Mouse (Mus musculus) hindbrain, embryonic 15.5 days (tissue): ENCODE results near the gene Spsb2. TPM values are rescaled to one million over a fixed set of nuclear protein-coding genes. Genes with fewer than 3 reads are reported as not detected.
"Not testable (repeated sequence)": the region's sequence is repeated elsewhere in the genome, so short reads cannot be mapped to it uniquely, and the experiment has no call there.

Experiments used
- ATAC-seq: fragments of 200-750 bp; cut with Nextera tagmentation; 2 replicates; pipeline ENCODE4 v1.8.0; 2017; ENCODE audit warnings: low read depth, moderate number of reproducible peaks, moderate TSS enrichment; ENCODE audit not compliant: low FRiP score
- H3K27ac ChIP-seq: fragments of 300-500 bp; sonication (generic); replicated peaks from 2 replicates; pipeline ENCODE4 v1.5.1; 2015; ENCODE audit warnings: mild to moderate bottlenecking, inconsistent platforms
- H3K27me3 ChIP-seq: fragments of 300-500 bp; sonication (generic); 2 replicates; pipeline ENCODE4 v1.6.1; 2015; ENCODE audit warnings: control low read depth, inconsistent platforms
- H3K36me3 ChIP-seq: fragments of 300-500 bp; sonication (generic); 2 replicates; pipeline ENCODE4 v1.6.1; 2015; ENCODE audit warnings: control low read depth, inconsistent platforms
- H3K4me1 ChIP-seq: fragments of 300-500 bp; sonication (generic); replicated peaks from 2 replicates; pipeline ENCODE4 v1.6.1; 2015; ENCODE audit warnings: control low read depth, inconsistent platforms
- H3K4me2 ChIP-seq: fragments of 300-500 bp; sonication (generic); 2 replicates; pipeline ENCODE4 v1.6.1; 2015; ENCODE audit warnings: moderate library complexity, mild to moderate bottlenecking, inconsistent platforms
- H3K4me3 ChIP-seq: fragments of 300-500 bp; sonication (generic); 2 replicates; pipeline ENCODE4 v1.5.1; 2015; ENCODE audit warnings: mild to moderate bottlenecking, inconsistent platforms
- H3K9ac ChIP-seq: fragments of 300-500 bp; sonication (generic); 2 replicates; pipeline ENCODE4 v1.6.1; 2015; ENCODE audit warnings: inconsistent platforms
- H3K9me3 ChIP-seq: fragments of 300-500 bp; sonication (generic); 2 replicates; pipeline ENCODE4 v1.6.1; 2016; ENCODE audit warnings: control low read depth, inconsistent platforms
- WGBS: fragments of 180-500 bp; shearing (Covaris S2); methylation state at CpG from one replicate; pipeline ENCODE4 v1.1.7; 2015; 5-methylcytosine and 5-hydroxymethylcytosine counted together
- polyA plus RNA-seq: library from polyadenylated mRNA; unstranded; fragments of >200 nt; fragmentation: Nextera tagmentation; extraction: Ambion mirVana; gene quantifications from 2 replicates; pipeline ENCODE4 v1.2.1, GENCODE M21; 2015

The Spsb2 gene
- polyA plus RNA-seq, 1 experiment from 2014 or later, result 9.3 TPM

- no peak overlapping the region for H3K9ac ChIP-seq
- H3K4me2 ChIP-seq, result no peak overlapping the region
- H3K27ac ChIP-seq, result no peak overlapping the region
- H3K9me3 ChIP-seq, result no peaks in the 10 kb centered on the region
- H3K4me1 ChIP-seq, result peaks cover 32% of the 10 kb centered on the region
- WGBS, result 92% methylated on average over 3 of the region's 3 CpGs
- H3K4me3 ChIP-seq, result no peak overlapping the region
- no peaks in the 10 kb centered on the region for H3K36me3 ChIP-seq
- H3K27me3 ChIP-seq, result no peaks in the 10 kb centered on the region
- no peak for ATAC-seq
Measured at GRCm38 (mm10) chr6:124804341-124804740, 4.1 kb upstream of the Spsb2 start.

GRCm38 (mm10) chr6:124805341-124806321 is 2.8 kb upstream of the Spsb2 start:
- ATAC-seq, result peak; percentile 88
- 2% methylated on average over 34 of the region's 34 CpGs for WGBS

GRCm38 (mm10) chr6:124806446-124807140 is 1.9 kb upstream of the Spsb2 start:
- Histone ChIP-seq H3K4me2 (peak overlapping the region; percentile 89), H3K9me3 (no peaks in the 10 kb centered on the region), H3K27me3 (no peaks in the 10 kb centered on the region), H3K4me1 (peaks cover 43% of the 10 kb centered on the region), H3K36me3 (peaks cover 4% of the 10 kb centered on the region; the same call in 1 of the 2 replicates), H3K4me3 (0 out of 2 replicates have a peak overlapping the region, but pooled peaks have one; percentile 50), H3K9ac (no peak overlapping the region; the same call in 1 of the 2 replicates), H3K27ac (peak overlapping the region; percentile 92)
- WGBS, result 69% methylated on average over 7 of the region's 7 CpGs
- no peak for ATAC-seq

More at GRCm38 (mm10) chr6:124805341-124806321, 2.8 kb upstream of the Spsb2 start:
- Histone ChIP-seq H3K4me3 (peak overlapping the region; percentile 50), H3K27ac (peak overlapping the region; percentile 92), H3K9ac (peak overlapping the region; percentile 47), H3K27me3 (no peaks in the 10 kb centered on the region), H3K4me1 (peaks cover 42% of the 10 kb centered on the region), H3K4me2 (peak overlapping the region; percentile 89), H3K9me3 (no peaks in the 10 kb centered on the region), H3K36me3 (no peaks in the 10 kb centered on the region)

- Histone ChIP-seq H3K27ac (no peak overlapping the region), H3K4me3 (no peak overlapping the region), H3K36me3 (peaks cover 8% of the 10 kb centered on the region; the same call in 1 of the 2 replicates), H3K9me3 (no peaks in the 10 kb centered on the region), H3K9ac (no peak overlapping the region), H3K4me1 (peaks cover 50% of the 10 kb centered on the region), H3K27me3 (no peaks in the 10 kb centered on the region), H3K4me2 (no peak overlapping the region)
- WGBS, result 88% methylated on average over 4 of the region's 4 CpGs
- no peak for ATAC-seq
Measured at GRCm38 (mm10) chr6:124807366-124807765, 1.1 kb upstream of the Spsb2 start.

- H3K27ac ChIP-seq, result peak overlapping the region; percentile 76; the same call in 1 of the 2 replicates
- H3K9ac ChIP-seq, result no peak overlapping the region
- no peaks in the 10 kb centered on the region for H3K9me3 ChIP-seq
- no peak for ATAC-seq
- peaks cover 57% of the 10 kb centered on the region for H3K4me1 ChIP-seq
- no peaks in the 10 kb centered on the region for H3K27me3 ChIP-seq
- peaks cover 8% of the 10 kb centered on the region; the same call in 1 of the 2 replicates for H3K36me3 ChIP-seq
- 86% methylated on average over 6 of the region's 6 CpGs for WGBS
- H3K4me3 ChIP-seq, result peak overlapping the region; percentile 46
- peak overlapping the region; percentile 85 for H3K4me2 ChIP-seq
Measured at GRCm38 (mm10) chr6:124807986-124808357, 489 bp upstream of the Spsb2 start.

- Histone ChIP-seq H3K27me3 (no peaks in the 10 kb centered on the region), H3K36me3 (peaks cover 8% of the 10 kb centered on the region; the same call in 1 of the 2 replicates), H3K9ac (peak overlapping the region; percentile 48), H3K4me2 (peak overlapping the region; percentile 85), H3K4me3 (peak overlapping the region; percentile 46), H3K4me1 (peaks cover 61% of the 10 kb centered on the region), H3K9me3 (no peaks in the 10 kb centered on the region), H3K27ac (peak overlapping the region; percentile 76)
- peak; percentile 1; the same call in 1 of the 2 replicates for ATAC-seq
- under 1% methylated on average over 35 of the region's 35 CpGs for WGBS
Measured at GRCm38 (mm10) chr6:124809052-124809774, 752 bp downstream of the Spsb2 start.

- ATAC-seq, result no peak
- peaks cover 68% of the 10 kb centered on the region for H3K4me1 ChIP-seq
- H3K4me2 ChIP-seq, result peak overlapping the region; percentile 85
Measured at GRCm38 (mm10) chr6:124809775-124810538, 1.5 kb downstream of the Spsb2 start.

GRCm38 (mm10) chr6:124810566-124811402 is 2.3 kb downstream of the Spsb2 start:
- not testable (repeated sequence) for H3K36me3 ChIP-seq, H3K4me2 ChIP-seq

More at GRCm38 (mm10) chr6:124809775-124810538, 1.5 kb downstream of the Spsb2 start:
- H3K4me3 ChIP-seq, result peak overlapping the region; percentile 46
- peaks cover 8% of the 10 kb centered on the region; the same call in 1 of the 2 replicates for H3K36me3 ChIP-seq
- H3K27ac ChIP-seq, result 0 out of 2 replicates have a peak overlapping the region, but pooled peaks have one; percentile 76
- H3K27me3 ChIP-seq, result no peaks in the 10 kb centered on the region
- 43% methylated on average over 14 of the region's 14 CpGs for WGBS
- H3K9ac ChIP-seq, result peak overlapping the region; percentile 48
- H3K9me3 ChIP-seq, result no peaks in the 10 kb centered on the region

GRCm38 (mm10) chr6:124811403-124811665 is 2.9 kb downstream of the Spsb2 start:
- Histone ChIP-seq H3K4me3 (no peak overlapping the region), H3K4me2 (no peak overlapping the region), H3K9ac (no peak overlapping the region), H3K36me3 (peaks cover 10% of the 10 kb centered on the region), H3K4me1 (peaks cover 56% of the 10 kb centered on the region), H3K27ac (no peak overlapping the region), H3K27me3 (no peaks in the 10 kb centered on the region), H3K9me3 (no peaks in the 10 kb centered on the region)
- ATAC-seq, result no peak
- 81% methylated on average over 4 of the region's 4 CpGs for WGBS

More at GRCm38 (mm10) chr6:124810566-124811402, 2.3 kb downstream of the Spsb2 start:
- not testable (repeated sequence) for ATAC-seq, H3K27ac ChIP-seq, H3K4me3 ChIP-seq, H3K9ac ChIP-seq, H3K27me3 ChIP-seq, H3K9me3 ChIP-seq
- WGBS, result 85% methylated on average over 11 of the region's 11 CpGs
- H3K4me1 ChIP-seq, result peaks cover 61% of the 10 kb centered on the region
